ENCODE assay signal across 8 mouse cellular contexts in the genomic region with DNA sequence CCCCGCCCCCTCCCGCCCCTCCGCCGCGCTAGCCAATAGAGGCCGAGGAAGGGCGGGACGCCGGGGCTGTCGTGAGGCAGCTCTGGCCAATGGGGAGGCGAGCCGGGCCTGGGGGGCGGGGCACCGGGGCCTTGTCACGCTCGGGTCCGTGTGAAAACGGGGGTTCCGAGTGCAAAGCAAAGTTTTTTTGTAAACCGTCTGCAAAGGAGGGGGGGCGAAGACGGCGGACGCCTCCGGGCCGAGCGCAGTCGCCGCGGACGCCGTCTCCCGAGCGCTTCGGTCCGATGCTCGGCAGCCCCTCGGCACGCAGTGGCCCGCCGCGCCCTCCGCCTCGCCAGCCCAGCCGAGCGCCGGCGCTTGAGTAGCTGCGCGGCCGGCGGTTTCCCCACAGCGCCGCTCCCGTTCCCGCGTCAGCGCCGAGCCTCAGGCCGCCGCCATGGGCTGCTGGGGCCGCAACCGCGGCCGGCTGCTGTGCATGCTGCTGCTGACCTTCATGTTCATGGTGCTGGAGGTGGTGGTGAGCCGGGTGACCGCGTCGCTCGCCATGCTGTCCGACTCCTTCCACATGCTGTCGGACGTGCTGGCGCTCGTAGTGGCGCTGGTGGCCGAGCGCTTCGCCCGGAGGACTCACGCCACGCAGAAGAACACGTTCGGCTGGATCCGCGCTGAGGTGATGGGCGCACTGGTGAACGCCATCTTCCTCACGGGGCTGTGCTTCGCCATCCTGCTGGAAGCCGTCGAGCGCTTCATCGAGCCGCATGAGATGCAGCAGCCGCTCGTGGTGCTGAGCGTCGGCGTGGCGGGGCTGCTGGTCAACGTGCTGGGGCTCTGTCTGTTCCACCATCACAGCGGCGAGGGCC. TPM values are rescaled to one million over a fixed set of nuclear protein-coding genes. Genes with fewer than 3 reads are reported as not detected.
DNase-seq lines count a peak whose midpoint lies in the region; ATAC-seq and TF ChIP-seq lines count a peak whose summit lies in the region.

A gene (plus strand): TSS at position 197 of the 860 bp plus-strand sequence.

- DNase-seq in gastrocnemius, postnatal 10 days = peak; percentile 100
- peak; percentile 98 to 100 for DNase-seq in left cerebral cortex, postnatal 10 days (ENCODE audit: extremely low spot score in 1 of 2, low spot score in 2 of 2)
- DNase-seq in right cerebral cortex, postnatal 25 days = peak; percentile 99
- DNase-seq in urinary bladder, postnatal 4 days (ENCODE audit: low spot score in 2 of 2) = peak; percentile 98 to 100

- ATAC-seq in activated CD4-positive, CD25-positive, alpha-beta regulatory T cell, adult 4 months = peak; percentile 93
- peak; percentile 93 for ATAC-seq in inflammation-experienced regulatory T-cells, adult 6 months
- ATAC-seq in megakaryocyte-erythroid progenitor cell, adult 5-6 weeks (replicated peaks; ENCODE audit: low FRiP score, low TSS enrichment, poor library complexity, severe bottlenecking) = peak; percentile 86

- peak within 1 kb of the TSS; percentile 96 for H3K27ac ChIP-seq in cortical plate, adult 2 months (ENCODE audit: insufficient read depth, low read length)

- intact Hi-C loops in left cerebral cortex, postnatal 10 days (cut with DNase I) = loop anchor here (5.0 kb wide), 1 partner anchor 70 kb away; no protein-coding TSS in a partner anchor

- TF ChIP-seq POLR2A in cortical plate, adult 2 months (IDR thresholded peaks at IDR 0.05; ENCODE audit: extremely low read depth, insufficient read depth, low read length) = peak; percentile 85

- peak within 1 kb of the TSS; percentile 77 for H3K4me3 ChIP-seq in cortical plate, adult 2 months (ENCODE audit: insufficient read depth, low read length)

- peaks cover 8% of the 10 kb centered on the region for H3K4me1 ChIP-seq in cortical plate, adult 2 months (ENCODE audit: control insufficient read depth, insufficient read depth, low read length)

- TF ChIP-seq CTCF in cortical plate, adult 2 months (IDR thresholded peaks at IDR 0.05; ENCODE audit: extremely low read depth, insufficient read depth, low read length) = no peak

RNA-seq across cellular contexts. Expression of the gene that starts here (rescaled TPM):
- 1 to 10 TPM; 1.2 to 1.4 TPM for polyA plus RNA-seq in activated CD4-positive, CD25-positive, alpha-beta regulatory T cell, adult 4 months (2017; shearing (Covaris generic))
- polyA plus RNA-seq in cortical plate, adult 2 months (2012; rRNA removed) = 18.5 and 18.6 TPM in 2 replicates
- 1 to 10 TPM; 7.5 to 8.9 TPM for total RNA-seq in gastrocnemius, postnatal 10 days (2021)
- polyA plus RNA-seq in inflammation-experienced regulatory T-cells, adult 6 months (2017; shearing (Covaris generic)) = 1 to 10 TPM; 1.3 to 1.6 (median 1.5) TPM
- total RNA-seq in left cerebral cortex, postnatal 10 days (2021) = 10 to 100 TPM; 26.8 to 29.0 TPM
- total RNA-seq in megakaryocyte-erythroid progenitor cell, adult 5-6 weeks (2014; fragmentation: Nextera tagmentation) = 4.4 and 5.5 TPM in 2 replicates
- 6.2 and 6.7 TPM in 2 replicates for total RNA-seq in megakaryocyte-erythroid progenitor cell, adult 5-6 weeks (2017)

Comparison
In these comparisons a context has a peak if more than half of its experiments do, and no peak if none do; other contexts are left out.
1. Peak in every context shown above with its lines: DNase-seq, ATAC-seq, H3K4me3 ChIP-seq and H3K27ac ChIP-seq.